Mouse (Mus musculus) cerebellum, adult 2 months (tissue): ENCODE results near the gene Gpx7.

Experiments used
- CTCF ChIP-seq: fragments of 200-500 bp; IDR thresholded peaks from 2 replicates; pipeline ENCODE4 v1.5.1; 2011; ENCODE audit warnings: low read depth, mild to moderate bottlenecking, control low read depth, low read length, moderate library complexity, borderline replicate concordance; ENCODE audit not compliant: insufficient read depth
- POLR2A ChIP-seq: fragments of 200-500 bp; IDR thresholded peaks from 2 replicates; pipeline ENCODE4 v1.6.1; 2011; ENCODE audit warnings: low read length, control low read depth, borderline replicate concordance; ENCODE audit not compliant: insufficient read depth

DNA sequence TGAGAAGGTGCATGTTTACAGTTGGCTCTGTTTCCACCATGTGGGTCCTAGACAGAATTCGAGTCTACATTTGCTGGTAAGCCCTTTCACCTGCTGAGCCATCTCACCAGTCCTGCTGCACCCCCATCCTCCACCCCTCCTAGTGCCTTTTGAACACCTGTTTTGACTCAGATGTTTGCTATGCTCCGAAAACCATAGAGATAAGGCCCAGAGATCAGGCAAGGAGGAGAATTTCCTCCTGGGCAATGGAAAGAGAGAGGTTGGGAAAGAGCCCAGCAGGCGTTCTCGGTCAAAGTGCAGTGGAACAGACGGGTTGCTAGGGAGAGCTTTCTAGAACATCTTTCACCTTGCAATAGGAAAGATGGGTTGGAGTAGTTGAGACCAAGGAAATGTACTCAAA lies 15.6 kb downstream of the Gpx7 start:
- TF ChIP-seq CTCF (no peak), POLR2A (no peak)
